Mouse (Mus musculus): ENCODE results near the gene Adamts5.

Gene Adamts5

DNA sequence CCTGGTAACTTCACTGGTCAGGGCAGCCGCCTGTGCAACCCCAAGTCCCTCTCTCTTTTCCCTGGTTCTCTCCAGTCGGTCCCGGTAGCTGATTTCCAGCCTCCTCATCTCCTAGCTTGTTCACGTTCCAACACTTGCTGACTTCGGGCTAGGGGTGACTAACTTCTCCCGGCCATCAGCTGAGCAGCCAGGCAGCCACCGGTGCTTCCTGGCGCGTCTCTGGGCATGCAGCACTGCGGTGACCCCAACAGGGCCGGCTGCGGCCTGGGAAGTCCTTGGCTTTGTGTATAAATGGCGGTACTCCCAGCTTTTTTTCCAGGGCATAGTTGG, at the start of gene Adamts5:
TSS of gene Adamts5 (minus strand) at position 248 of the 330 bp plus-strand sequence.
- no peak for DNase-seq (ENCODE audit: low spot score)

DNA sequence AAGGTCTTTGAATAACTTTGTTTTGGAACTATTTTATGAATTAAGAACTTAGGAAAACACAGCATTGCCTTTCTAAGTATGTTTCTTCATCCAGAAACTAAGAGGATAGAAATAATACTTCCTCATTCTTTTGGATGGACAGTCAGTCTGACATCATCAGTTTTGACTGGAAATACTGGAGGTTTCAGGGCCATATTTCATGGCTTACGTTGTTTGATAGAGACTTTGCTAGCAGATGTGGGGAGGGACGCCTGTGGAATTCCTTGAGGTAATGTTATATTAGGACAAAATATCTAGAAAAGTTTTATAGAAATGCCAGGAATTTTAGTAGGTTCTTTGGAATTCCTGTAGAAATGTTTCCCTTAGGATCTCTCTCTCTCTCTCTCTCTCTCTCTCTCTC, 48.7 kb upstream of the Adamts5 start:
- DNase-seq (ENCODE audit: low spot score) = no peak

GRCm38 (mm10) chr16:85926004-85926403, 24.4 kb upstream of the Adamts5 start:
- no peak for DNase-seq (ENCODE audit: low spot score)

DNA sequence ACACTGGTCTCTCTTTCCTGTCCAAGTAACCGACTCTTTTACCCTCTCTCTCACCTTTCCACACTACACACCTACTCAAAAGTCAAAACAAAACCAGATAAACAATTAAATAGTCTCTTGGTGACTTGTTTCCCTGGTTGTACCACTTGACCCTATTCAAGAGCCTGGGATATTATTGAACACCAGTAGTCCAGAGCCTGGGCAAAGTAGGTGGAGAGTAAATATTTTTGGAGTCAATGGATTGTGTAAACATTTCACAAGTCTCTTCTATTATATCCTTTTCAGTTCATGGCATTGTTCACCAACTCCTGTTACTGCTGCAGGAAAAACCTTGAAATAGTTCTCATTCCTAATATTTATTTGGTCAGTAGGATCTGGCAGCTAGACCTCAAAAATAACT, 20.8 kb upstream of the Adamts5 start:
- no peak for DNase-seq (ENCODE audit: low spot score)

GRCm38 (mm10) chr16:85920122-85920521, 18.5 kb upstream of the Adamts5 start:
- DNase-seq (ENCODE audit: low spot score) = no peak

GRCm38 (mm10) chr16:85900702-85901580, 687 bp downstream of the Adamts5 start:
- DNase-seq (ENCODE audit: low spot score) = peak; percentile 49

- peak; percentile 11 for DNase-seq (ENCODE audit: low spot score)
These were observed 1.6 kb downstream of the Adamts5 start for GRCm38 (mm10) chr16:85899790-85900587.

DNA sequence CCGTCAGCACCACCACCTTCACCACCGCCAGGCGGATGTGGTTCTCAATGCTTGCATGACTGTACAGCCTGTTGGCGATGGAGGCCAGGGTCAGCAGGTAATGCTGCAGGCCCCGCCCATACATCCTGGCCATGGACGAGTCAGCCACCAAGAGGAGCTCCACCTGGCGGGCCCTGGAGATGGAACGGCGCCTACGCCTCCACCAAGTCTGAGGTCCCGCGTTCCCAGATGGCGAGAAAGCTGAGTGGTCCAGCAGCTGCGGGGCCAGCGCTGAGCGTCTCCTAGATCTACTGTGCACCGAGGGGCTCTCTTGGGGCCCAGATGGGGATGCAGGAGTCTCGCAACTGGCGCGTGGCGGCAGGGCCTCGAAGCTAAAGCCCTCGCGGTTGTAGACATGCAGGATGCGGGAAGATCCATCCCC, 2.3 kb downstream of the Adamts5 start:
- peak; percentile 33 for DNase-seq (ENCODE audit: low spot score)

GRCm38 (mm10) chr16:85898816-85899215, 2.8 kb downstream of the Adamts5 start:
- no peak for DNase-seq (ENCODE audit: low spot score)

DNA sequence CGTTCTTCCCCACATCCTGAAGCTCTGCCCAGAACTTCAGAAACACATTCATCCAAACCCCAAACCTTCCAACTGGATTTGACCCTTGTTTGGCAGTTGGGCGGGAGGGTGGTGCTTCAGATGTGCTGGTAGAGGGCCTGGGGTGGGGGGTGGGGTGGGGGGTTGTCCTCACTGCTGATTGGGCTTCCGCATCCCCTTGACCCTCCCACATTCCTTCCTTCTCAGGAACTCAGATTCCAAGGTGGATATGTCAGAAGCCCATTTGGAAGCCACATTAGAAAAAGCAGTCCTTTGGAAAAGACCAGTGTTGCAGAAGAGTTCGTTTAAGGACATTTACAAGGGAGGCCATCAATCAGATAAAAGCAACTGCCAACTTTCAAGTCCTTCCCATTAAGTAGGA, 3.2 kb downstream of the Adamts5 start:
- DNase-seq (ENCODE audit: low spot score) = no peak

GRCm38 (mm10) chr16:85897854-85898253, 3.8 kb downstream of the Adamts5 start:
- DNase-seq (ENCODE audit: low spot score) = no peak

DNA sequence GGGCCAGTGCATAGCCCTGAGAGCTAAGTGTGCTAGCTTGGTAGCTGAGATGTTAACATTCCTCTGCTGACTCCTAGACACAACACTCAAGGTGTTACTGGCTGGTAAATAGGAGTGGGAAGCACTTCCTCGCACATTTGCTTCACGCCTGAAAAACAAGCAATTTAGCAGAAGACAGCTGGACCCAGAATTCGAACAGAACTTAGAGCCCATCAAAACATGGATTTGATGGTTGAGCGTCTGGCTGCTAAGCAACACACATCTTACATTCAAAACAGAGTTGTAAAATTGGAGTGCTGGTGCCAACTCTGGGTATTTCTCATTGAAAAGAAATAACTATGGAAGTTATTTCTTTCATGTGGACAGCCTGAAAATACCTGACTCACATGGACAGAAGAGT, 5.7 kb downstream of the Adamts5 start:
- no peak for DNase-seq (ENCODE audit: low spot score)

GRCm38 (mm10) chr16:85889778-85890177, 11.8 kb downstream of the Adamts5 start:
- DNase-seq (ENCODE audit: low spot score) = no peak

- DNase-seq (ENCODE audit: low spot score) = no peak
These were observed 14.2 kb downstream of the Adamts5 start for GRCm38 (mm10) chr16:85887289-85888051.

- DNase-seq (ENCODE audit: low spot score) = no peak
These were observed 22.6 kb downstream of the Adamts5 start for GRCm38 (mm10) chr16:85879075-85879474.

DNA sequence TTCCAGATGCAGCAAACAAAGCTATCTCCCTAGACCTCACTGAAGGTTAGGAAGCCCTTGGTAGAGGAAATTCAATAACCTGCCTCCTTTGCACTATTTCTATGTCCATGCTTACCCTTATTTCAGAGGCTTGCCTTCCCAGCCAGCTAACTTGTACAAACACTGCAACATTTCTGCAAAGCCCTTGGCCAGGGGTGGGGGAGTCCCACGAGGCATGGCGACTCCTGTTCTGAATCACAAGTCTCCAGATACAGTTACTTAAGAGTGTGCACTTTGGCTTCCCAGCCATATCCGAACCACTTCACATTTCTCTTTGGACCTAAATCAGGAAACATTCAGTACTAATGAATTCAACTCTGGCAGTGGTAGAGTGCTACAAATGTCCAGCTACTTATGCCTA, 27.5 kb downstream of the Adamts5 start:
- DNase-seq (ENCODE audit: low spot score) = no peak

GRCm38 (mm10) chr16:85871971-85872370, 29.7 kb downstream of the Adamts5 start:
- no peak for DNase-seq (ENCODE audit: low spot score)

- DNase-seq (ENCODE audit: low spot score) = no peak
These were observed 30.4 kb downstream of the Adamts5 start for GRCm38 (mm10) chr16:85871248-85871647.

DNA sequence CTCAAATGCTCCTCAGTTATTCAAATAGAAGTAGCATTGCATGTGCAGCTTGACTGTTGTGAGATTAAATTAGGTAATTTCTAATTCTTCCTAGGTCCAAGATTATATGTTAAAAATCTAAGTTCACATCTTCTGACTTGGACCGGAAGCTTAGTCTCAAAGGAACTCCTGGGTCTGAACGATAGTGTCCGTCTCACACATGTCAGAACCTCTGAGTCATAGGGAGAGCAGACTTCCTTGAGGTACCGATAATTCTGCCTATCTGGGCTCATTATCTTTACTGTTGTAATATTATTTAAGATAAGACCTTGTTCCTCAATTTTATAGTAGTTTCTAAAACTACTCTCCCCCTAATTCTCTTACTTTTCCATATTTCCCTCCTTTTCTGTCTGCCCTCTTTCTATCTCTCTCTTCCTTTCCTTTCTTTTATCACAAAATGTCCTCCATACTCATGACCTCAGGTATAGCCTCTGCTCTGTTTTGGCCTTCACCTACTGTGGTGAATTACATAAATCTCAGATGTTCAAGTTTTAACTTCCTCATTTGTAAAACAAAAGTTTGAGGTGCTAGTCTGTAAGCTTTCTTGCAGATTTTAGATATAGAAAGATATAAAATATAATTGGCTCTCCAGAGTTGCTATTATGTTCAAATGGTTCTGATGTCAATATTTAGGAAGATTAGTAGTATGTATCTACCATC, 36.8 kb downstream of the Adamts5 start:
- no peak for DNase-seq (ENCODE audit: low spot score)

DNA sequence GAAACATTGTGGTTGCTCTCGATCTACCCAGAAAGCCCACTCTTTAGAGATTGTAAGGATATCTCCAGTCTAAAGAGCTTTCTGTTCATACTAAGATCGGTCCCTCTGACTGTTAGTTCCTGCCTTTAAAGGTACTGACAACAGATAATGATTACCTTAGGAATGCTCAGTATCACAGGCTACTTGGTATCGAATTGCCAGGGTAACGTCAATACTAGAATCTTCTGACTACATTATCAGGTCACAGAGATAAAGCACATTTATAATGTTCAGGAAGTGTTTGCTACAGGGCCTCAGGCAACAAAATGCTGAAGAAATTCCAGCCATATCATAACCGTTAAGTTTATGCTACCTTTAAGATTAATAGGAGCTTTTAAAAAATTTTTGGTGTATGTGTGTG, 47.1 kb downstream of the Adamts5 start:
- no peak for DNase-seq (ENCODE audit: low spot score)

DNA sequence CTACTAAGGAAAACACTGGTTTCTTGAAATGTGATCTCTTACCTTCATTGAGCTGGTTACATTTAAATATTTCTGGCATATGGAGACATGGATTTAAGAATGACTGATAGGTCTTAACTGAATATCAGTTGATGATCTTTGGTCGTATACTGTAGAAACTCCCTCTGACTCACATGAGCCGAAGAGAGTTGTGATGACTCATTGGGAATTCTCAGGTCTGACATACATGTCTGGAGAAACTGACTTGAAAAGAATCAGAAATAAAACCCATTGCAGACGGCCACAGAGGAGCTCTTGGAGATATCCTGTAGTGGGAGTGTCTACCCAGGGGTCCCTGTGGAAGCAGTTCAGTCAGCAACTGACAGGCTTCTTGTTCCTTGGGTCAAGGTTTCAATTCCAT, 74.6 kb downstream of the Adamts5 start:
- no peak for DNase-seq (ENCODE audit: low spot score)
